Mouse (Mus musculus) intestine, postnatal 0 days (tissue): Measurements from ENCODE around the gene Zfp456. TPM values are rescaled to one million over a fixed set of nuclear protein-coding genes. Genes with fewer than 3 reads are reported as not detected.
"Not testable (repeated sequence)": the region's sequence is repeated elsewhere in the genome, so short reads cannot be mapped to it uniquely, and the experiment has no call there.

Experiments used
- ATAC-seq: fragments of 200-750 bp; cut with Nextera tagmentation; 2 replicates; pipeline ENCODE4 v1.8.0; 2017; ENCODE audit warnings: mild to moderate bottlenecking, moderate TSS enrichment, moderate library complexity
- H3K27ac ChIP-seq: fragments of 300-500 bp; sonication (generic); 2 replicates; pipeline ENCODE4 v1.5.1; 2014; ENCODE audit warnings: mild to moderate bottlenecking, low read depth, low read length, moderate library complexity
- H3K27me3 ChIP-seq: fragments of 300-500 bp; sonication (generic); replicated peaks from 2 replicates; pipeline ENCODE4 v1.6.1; 2014; ENCODE audit warnings: low read length, mixed read lengths; ENCODE audit not compliant: control insufficient read depth, insufficient read depth
- H3K36me3 ChIP-seq: fragments of 300-500 bp; sonication (generic); 2 replicates; pipeline ENCODE4 v1.6.1; 2014; ENCODE audit warnings: mild to moderate bottlenecking, moderate library complexity; ENCODE audit not compliant: control insufficient read depth, insufficient read depth
- H3K4me1 ChIP-seq: fragments of 300-500 bp; sonication (generic); replicated peaks from 2 replicates; pipeline ENCODE4 v1.6.1; 2014; ENCODE audit warnings: antibody characterized with exemption, low read length, mixed read lengths; ENCODE audit not compliant: control insufficient read depth, insufficient read depth
- H3K4me2 ChIP-seq: fragments of 300-500 bp; sonication (generic); replicated peaks from 2 replicates; pipeline ENCODE4 v1.6.1; 2014; ENCODE audit warnings: low read depth, mild to moderate bottlenecking, moderate library complexity
- H3K4me3 ChIP-seq: fragments of 300-500 bp; sonication (generic); 2 replicates; pipeline ENCODE4 v1.5.1; 2014; ENCODE audit warnings: low read depth, low read length
- H3K9ac ChIP-seq: fragments of 300-500 bp; sonication (generic); 2 replicates; pipeline ENCODE4 v1.6.1; 2014; ENCODE audit warnings: mild to moderate bottlenecking, low read depth, low read length
- H3K9me3 ChIP-seq: fragments of 300-500 bp; sonication (generic); 2 replicates; pipeline ENCODE4 v1.6.1; 2016; ENCODE audit warnings: mixed run types; ENCODE audit not compliant: control insufficient read depth
- CTCF ChIP-seq: sonication (generic); IDR thresholded peaks from 2 replicates; pipeline ENCODE4 v1.5.1; 2016; ENCODE audit warnings: low read depth, mild to moderate bottlenecking, control low read depth, antibody characterized with exemption, moderate library complexity
- WGBS: fragments of 180-500 bp; shearing (Covaris S2); extraction: QIAGEN DNeasy Blood & Tissue Kit; methylation state at CpG from one replicate; pipeline ENCODE4 v1.1.7; 2014; 5-methylcytosine and 5-hydroxymethylcytosine counted together
- polyA plus RNA-seq: library from polyadenylated mRNA; unstranded; fragments of >200 nt; fragmentation: Nextera tagmentation; extraction: Ambion mirVana; gene quantifications from 2 replicates; pipeline ENCODE4 v1.2.1, GENCODE M21; 2015

Zfp456 gene
- polyA plus RNA-seq, 1 experiment from 2014 or later, result 1.1 TPM

DNA sequence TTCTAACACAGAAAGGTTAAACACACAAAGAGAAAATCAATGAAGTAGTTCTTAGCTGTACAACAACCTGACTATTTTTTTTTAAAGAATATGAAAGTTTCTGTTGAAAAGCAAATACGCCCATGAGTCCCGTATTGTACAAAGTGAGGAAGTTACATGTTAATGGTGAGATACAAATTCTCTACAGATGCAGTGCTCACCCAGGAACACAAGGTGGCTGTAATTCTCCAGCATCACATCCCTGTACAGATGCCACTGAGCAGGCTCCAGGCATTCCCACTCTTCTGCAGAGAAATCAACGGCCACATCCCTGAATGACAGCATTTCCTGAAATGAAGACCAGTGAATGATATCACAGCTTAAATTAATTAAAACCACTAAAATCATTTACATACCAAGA is 38.0 kb upstream of the Zfp456 start:
- H3K4me3 ChIP-seq, H3K9me3 ChIP-seq, H3K36me3 ChIP-seq, H3K9ac ChIP-seq, H3K4me2 ChIP-seq, H3K27me3 ChIP-seq, H3K4me1 ChIP-seq, ATAC-seq, H3K27ac ChIP-seq: not testable (repeated sequence)
- 71% methylated on average over 3 of the region's 3 CpGs for WGBS
- peak; percentile 55 for TF ChIP-seq CTCF

- 2% methylated on average over 14 of the region's 16 CpGs for WGBS
- H3K36me3 ChIP-seq, H3K27me3 ChIP-seq, H3K9me3 ChIP-seq, H3K4me1 ChIP-seq: not testable (repeated sequence)
- H3K9ac ChIP-seq, result peak within 1 kb of the TSS; percentile 46
- peak within 1 kb of the TSS; percentile 70 for H3K4me3 ChIP-seq
- H3K27ac ChIP-seq, result peak within 1 kb of the TSS; percentile 46; the same call in 1 of the 2 replicates
- ATAC-seq, result peak; percentile 91
- H3K4me2 ChIP-seq, result peak within 1 kb of the TSS; percentile 66
Observed at GRCm38 (mm10) chr13:67399183-67399903, 23.7 kb upstream of the Zfp456 start, which contains the start of gene Zfp429. Gene Zfp429 (minus strand): TSS chr13:67399819.

DNA sequence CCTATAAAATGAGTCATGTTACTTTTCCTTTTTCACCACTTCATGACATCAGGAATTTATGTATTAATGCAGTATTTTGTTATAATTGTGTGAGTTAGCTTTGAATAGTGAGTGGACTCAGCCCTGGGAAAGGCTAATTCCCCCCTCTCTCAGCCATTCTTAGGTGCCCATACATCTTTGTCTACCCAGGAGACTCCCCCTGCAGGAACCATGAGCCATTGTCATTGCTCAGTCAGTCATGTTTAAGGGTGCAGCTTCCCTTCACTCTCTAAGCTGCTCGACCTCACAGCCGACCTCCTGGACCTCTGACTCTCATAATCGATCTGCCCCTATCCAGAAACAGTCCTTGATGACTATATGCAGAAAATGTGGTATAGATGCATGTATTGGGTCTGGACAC is 645 bp upstream of the Zfp456 start:
- not testable (repeated sequence) for H3K4me3 ChIP-seq, H3K4me1 ChIP-seq, H3K4me2 ChIP-seq, H3K27me3 ChIP-seq, ATAC-seq, H3K36me3 ChIP-seq, H3K9me3 ChIP-seq, H3K27ac ChIP-seq, H3K9ac ChIP-seq
- 68% methylated on average over 3 of the region's 3 CpGs for WGBS
- TF ChIP-seq CTCF, result peak; percentile 20; the same call in 1 of the 2 replicates

DNA sequence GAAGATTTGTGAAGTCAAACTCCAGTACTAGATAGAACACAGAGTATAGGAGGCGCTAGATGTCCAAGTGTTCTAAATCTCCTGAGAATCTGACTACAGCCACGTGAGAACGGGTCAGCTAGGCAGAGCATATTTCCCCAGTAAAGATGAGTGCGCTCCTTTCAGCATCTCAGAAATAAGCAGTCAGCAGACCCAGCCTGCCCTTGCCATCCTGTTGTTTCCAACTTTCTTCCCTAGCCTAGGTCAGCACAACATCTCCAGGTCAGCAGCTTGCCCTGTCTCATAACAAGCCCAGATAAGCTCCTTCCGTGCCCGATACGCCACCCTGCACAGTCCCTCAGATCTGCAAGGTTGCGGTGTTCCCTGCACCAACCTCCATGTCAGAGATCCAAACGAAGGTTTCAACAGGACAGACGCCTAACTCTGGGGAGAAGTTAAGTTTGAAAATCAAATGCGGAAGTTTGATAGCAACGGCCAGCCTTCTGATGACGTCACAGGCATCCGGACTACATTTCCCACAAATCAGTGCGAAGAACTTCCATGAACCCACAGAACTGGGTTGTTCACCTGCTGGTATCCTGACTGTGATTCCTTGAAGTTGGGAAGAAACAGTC is 15.4 kb downstream of the Zfp456 start, which contains the start of the genes Gm28044 and Zfp953:
Gm28044 (minus strand) TSS at position 406 of the 614 bp plus-strand sequence.
Zfp953 (minus strand) TSS at position 475 of the 614 bp plus-strand sequence.
- Histone ChIP-seq H3K27ac (peak within 1 kb of the TSS; percentile 67), H3K4me2 (peak within 1 kb of the TSS; percentile 67), H3K4me1 (peaks cover 5% of the 10 kb centered on the region; the same call in 1 of the 2 replicates), H3K9ac (peak within 1 kb of the TSS; percentile 55), H3K9me3 (no peaks in the 10 kb centered on the region), H3K27me3 (no peaks in the 10 kb centered on the region), H3K4me3 (peak within 1 kb of the TSS; percentile 78), H3K36me3 (no peaks in the 10 kb centered on the region)
- peak; percentile 62 for TF ChIP-seq CTCF
- WGBS, result under 1% methylated on average over 15 of the region's 15 CpGs
- ATAC-seq, result peak; percentile 96

- H3K4me3 ChIP-seq, result no peak overlapping the region
- H3K27me3 ChIP-seq, result no peaks in the 10 kb centered on the region
- TF ChIP-seq CTCF, result no peak
- H3K9ac ChIP-seq, result no peak overlapping the region
- H3K4me2 ChIP-seq, result no peak overlapping the region
- H3K9me3 ChIP-seq, result no peaks in the 10 kb centered on the region
- ATAC-seq, result no peak
- no peaks in the 10 kb centered on the region for H3K36me3 ChIP-seq
- H3K4me1 ChIP-seq, result no peaks in the 10 kb centered on the region
- no peak overlapping the region for H3K27ac ChIP-seq
Observed at GRCm38 (mm10) chr13:67351854-67352253, 23.8 kb downstream of the Zfp456 start.

- H3K27me3 ChIP-seq, result no peaks in the 10 kb centered on the region
- no peak overlapping the region for H3K27ac ChIP-seq
- 92% methylated on average over 2 of the region's 2 CpGs for WGBS
- no peaks in the 10 kb centered on the region for H3K9me3 ChIP-seq
- TF ChIP-seq CTCF, result no peak
- ATAC-seq, result no peak
- H3K9ac ChIP-seq, result no peak overlapping the region
- no peak overlapping the region for H3K4me2 ChIP-seq
- peaks cover 18% of the 10 kb centered on the region for H3K36me3 ChIP-seq
- H3K4me3 ChIP-seq, result no peak overlapping the region
- no peaks in the 10 kb centered on the region for H3K4me1 ChIP-seq
Observed at GRCm38 (mm10) chr13:67343422-67343821, 32.2 kb downstream of the Zfp456 start.
